7 mouse cellular contexts compared by ENCODE assay signal in the genomic region with DNA sequence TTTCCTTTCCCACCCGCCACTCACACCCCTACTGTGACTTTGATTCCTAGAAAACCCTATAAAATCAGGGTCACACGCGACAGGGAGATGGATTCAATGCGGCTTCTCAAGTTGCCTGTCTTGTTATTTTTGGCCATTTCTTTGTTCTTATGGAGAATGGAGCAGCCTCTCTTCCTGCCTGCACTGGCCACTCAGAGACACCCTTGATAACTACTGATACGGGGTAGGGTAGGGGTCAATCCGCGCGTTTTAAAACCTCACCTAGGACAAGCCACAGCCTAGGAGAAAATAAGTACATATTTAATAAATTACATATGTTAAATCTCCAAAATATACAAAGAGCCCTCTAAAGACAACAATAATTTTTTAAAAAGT.
DNase-seq lines count a peak whose midpoint lies in the region; ATAC-seq and TF ChIP-seq lines count a peak whose summit lies in the region.

No protein-coding gene starts in this region.

- TF ChIP-seq CTCF in liver, postnatal 0 days (IDR thresholded peaks at IDR 0.05; ENCODE audit: low read depth) = no peak

- H3K36me3 ChIP-seq in liver, embryonic 11.5 days (ENCODE audit: control insufficient read depth, insufficient read depth, low read length) = no peaks in the 10 kb centered on the region
- no peaks in the 10 kb centered on the region for H3K36me3 ChIP-seq in liver, postnatal 0 days (replicated peaks; ENCODE audit: insufficient read depth, low read length)
- H3K36me3 ChIP-seq in forebrain, embryonic 15.5 days = no peaks in the 10 kb centered on the region
- no peaks in the 10 kb centered on the region for H3K36me3 ChIP-seq in limb, embryonic 10.5 days
- H3K36me3 ChIP-seq in stomach, embryonic 15.5 days = no peaks in the 10 kb centered on the region

- no peak overlapping the region for H3K9ac ChIP-seq in liver, embryonic 11.5 days (ENCODE audit: low read depth, low read length)
- no peak overlapping the region for H3K9ac ChIP-seq in liver, postnatal 0 days (replicated peaks)
- H3K9ac ChIP-seq in forebrain, embryonic 15.5 days (replicated peaks) = no peak overlapping the region
- H3K9ac ChIP-seq in stomach, embryonic 15.5 days = no peak overlapping the region

- TF ChIP-seq EP300 in liver, postnatal 0 days (IDR thresholded peaks at IDR 0.05; ENCODE audit: low read depth) = no peak

- no peak overlapping the region for H3K27ac ChIP-seq in liver, embryonic 11.5 days (ENCODE audit: low read depth, low read length)
- no peak overlapping the region for H3K27ac ChIP-seq in liver, postnatal 0 days (ENCODE audit: low read depth)
- no peak overlapping the region for H3K27ac ChIP-seq in forebrain, embryonic 15.5 days (replicated peaks)
- peak overlapping the region; percentile 72; the same call in 1 of the 2 replicates for H3K27ac ChIP-seq in limb, embryonic 10.5 days
- H3K27ac ChIP-seq in stomach, embryonic 15.5 days = no peak overlapping the region

- H3K4me2 ChIP-seq in liver, embryonic 11.5 days = peak overlapping the region; percentile 36
- H3K4me2 ChIP-seq in liver, postnatal 0 days (ENCODE audit: low read depth, low read length) = no peak overlapping the region
- H3K4me2 ChIP-seq in forebrain, embryonic 15.5 days (replicated peaks) = peak overlapping the region; percentile 41
- peak overlapping the region; percentile 43 for H3K4me2 ChIP-seq in stomach, embryonic 15.5 days

- no peak overlapping the region for H3K4me3 ChIP-seq in liver, embryonic 11.5 days (ENCODE audit: low read depth, low read length)
- no peak overlapping the region for H3K4me3 ChIP-seq in liver, postnatal 0 days (ENCODE audit: low read depth, low read length)
- H3K4me3 ChIP-seq in forebrain, embryonic 15.5 days = no peak overlapping the region
- peak overlapping the region; percentile 45 for H3K4me3 ChIP-seq in limb, embryonic 10.5 days
- no peak overlapping the region for H3K4me3 ChIP-seq in stomach, embryonic 15.5 days (replicated peaks)

- whole genome bisulfite sequencing in liver, embryonic 11.5 days = 5% methylated on average over 8 of the region's 8 CpGs
- 4% methylated on average over 8 of the region's 8 CpGs for WGBS in liver, postnatal 0 days (ENCODE audit: insufficient replicate concordance)
- 6% methylated on average over 8 of the region's 8 CpGs for WGBS in forebrain, embryonic 15.5 days
- 7% methylated on average over 8 of the region's 8 CpGs for WGBS in limb, embryonic 10.5 days
- 9% methylated on average over 8 of the region's 8 CpGs for WGBS in stomach, embryonic 15.5 days

- DNase-seq in liver, embryonic 11.5 days (ENCODE audit: low spot score) = no peak
- no peak for DNase-seq in liver, postnatal 0 days
- DNase-seq in limb, embryonic 10.5 days (ENCODE audit: low spot score) = no peak
- no peak for DNase-seq in MN1 (ENCODE audit: low spot score)
- DNase-seq in thymus, postnatal 10 days (ENCODE audit: low spot score in 2 of 2) = no peak

- no peaks in the 10 kb centered on the region for H3K4me1 ChIP-seq in liver, embryonic 11.5 days (replicated peaks; ENCODE audit: control insufficient read depth, insufficient read depth, low read length)
- H3K4me1 ChIP-seq in liver, postnatal 0 days (ENCODE audit: insufficient read depth) = no peaks in the 10 kb centered on the region
- peaks cover 13% of the 10 kb centered on the region for H3K4me1 ChIP-seq in forebrain, embryonic 15.5 days
- peaks cover 25% of the 10 kb centered on the region for H3K4me1 ChIP-seq in limb, embryonic 10.5 days
- H3K4me1 ChIP-seq in stomach, embryonic 15.5 days = no peaks in the 10 kb centered on the region

- peaks cover 6% of the 10 kb centered on the region; the same call in 1 of the 2 replicates for H3K27me3 ChIP-seq in liver, embryonic 11.5 days (replicated peaks; ENCODE audit: control insufficient read depth, insufficient read depth, low read length)
- H3K27me3 ChIP-seq in liver, postnatal 0 days (ENCODE audit: insufficient read depth, low read length) = peaks cover 8% of the 10 kb centered on the region; the same call in 1 of the 2 replicates
- no peaks in the 10 kb centered on the region for H3K27me3 ChIP-seq in forebrain, embryonic 15.5 days
- peaks cover 10% of the 10 kb centered on the region for H3K27me3 ChIP-seq in limb, embryonic 10.5 days (ENCODE audit: low read depth, poor library complexity, severe bottlenecking)
- peaks cover 7% of the 10 kb centered on the region; the same call in 1 of the 2 replicates for H3K27me3 ChIP-seq in stomach, embryonic 15.5 days (replicated peaks)

- no peak for ATAC-seq in liver, embryonic 11.5 days (replicated peaks; ENCODE audit: low FRiP score)
- ATAC-seq in liver, postnatal 0 days = no peak
- ATAC-seq in forebrain, embryonic 15.5 days (replicated peaks) = peak; percentile 27; the same call in 1 of the 2 replicates
- ATAC-seq in stomach, embryonic 15.5 days (ENCODE audit: insufficient read depth, low FRiP score, low read depth) = no peak

- no peaks in the 10 kb centered on the region for H3K9me3 ChIP-seq in liver, embryonic 11.5 days (ENCODE audit: control insufficient read depth, low read length)
- no peaks in the 10 kb centered on the region for H3K9me3 ChIP-seq in liver, postnatal 0 days (ENCODE audit: low read length)
- no peaks in the 10 kb centered on the region for H3K9me3 ChIP-seq in forebrain, embryonic 15.5 days
- no peaks in the 10 kb centered on the region for H3K9me3 ChIP-seq in limb, embryonic 10.5 days (replicated peaks)
- no peaks in the 10 kb centered on the region for H3K9me3 ChIP-seq in stomach, embryonic 15.5 days
